Mouse (Mus musculus): Measurements from ENCODE around the gene Sgms1. TPM values are rescaled to one million over a fixed set of nuclear protein-coding genes. Genes with fewer than 3 reads are reported as not detected.
A peak's percentile ranks its signal among the peaks of the same experiment; 100 is the strongest.

Sgms1 gene
- total RNA-seq (2021) = 10 to 100 TPM; 69.3 to 78.5 TPM
- long read RNA-seq, experiment 1, transcript Sgms1-201 (10 exons, 3,665 nt) = major isoform, 10 of 29 reads
- long read RNA-seq, experiment 1, partial matches to known transcripts = 6 of 29 reads
- long read RNA-seq, experiment 1, other reads (novel, unspliced or antisense) = 9 of 29 reads
- long read RNA-seq, experiment 2, transcript Sgms1-212 (6 exons, 3,262 nt) = minor isoform, 12 of 69 reads
- long read RNA-seq, experiment 2, transcript Sgms1-201 (10 exons, 3,665 nt) = major isoform, 23 of 69 reads
- long read RNA-seq, experiment 2, partial matches to known transcripts = 18 of 69 reads
- long read RNA-seq, experiment 2, other reads (novel, unspliced or antisense) = 15 of 69 reads

- DNase-seq (ENCODE audit: low spot score in 2 of 2) = peak; percentile 83 to 88
Measured at GRCm38 (mm10) chr19:32389001-32389871, at the start of gene Sgms1. TSS of gene Sgms1 (minus strand) at chr19:32389714.

- DNase-seq (ENCODE audit: low spot score in 2 of 2) = no peak
Measured at GRCm38 (mm10) chr19:32425856-32426255, 36.3 kb upstream of the Sgms1 start.

DNA sequence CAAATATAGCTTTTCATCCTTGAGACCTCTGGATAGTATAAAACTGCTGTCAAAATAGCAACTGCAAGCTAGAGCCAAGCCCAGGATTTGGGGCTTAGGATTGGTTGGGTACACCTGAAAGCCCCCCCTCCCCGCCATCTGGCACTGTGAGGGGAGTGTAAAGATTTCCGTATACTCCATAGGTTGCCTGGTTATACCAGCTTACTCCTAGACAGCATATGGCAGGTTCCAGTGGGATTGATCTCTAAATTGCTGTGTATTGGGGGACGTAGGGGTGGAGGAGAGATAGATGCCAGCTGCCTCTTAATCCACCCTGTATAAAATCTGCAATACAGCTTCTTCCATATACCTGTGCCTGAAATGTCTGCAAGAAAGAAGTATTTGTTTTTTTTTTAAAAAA is 35.2 kb upstream of the Sgms1 start:
- no peak for DNase-seq (ENCODE audit: low spot score in 2 of 2)

DNA sequence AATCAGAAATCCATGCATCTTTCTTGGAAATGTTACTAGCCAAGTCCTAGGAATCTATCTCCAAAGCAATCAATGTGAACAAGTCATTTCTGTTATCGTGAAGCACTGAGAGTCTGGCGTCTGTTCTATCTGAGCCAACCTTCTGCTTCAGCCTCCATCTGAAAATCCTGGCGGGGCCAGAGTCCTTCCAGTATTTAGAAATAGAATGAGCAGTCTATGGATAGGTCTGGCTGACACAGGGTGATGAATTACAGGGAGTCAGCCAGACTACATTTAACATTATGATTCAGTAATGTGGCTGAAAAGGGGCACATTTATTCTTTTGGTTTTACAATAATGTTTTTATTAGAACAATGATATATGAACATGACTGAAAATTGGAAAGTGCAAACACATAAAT is 29.6 kb upstream of the Sgms1 start:
- DNase-seq (ENCODE audit: low spot score in 2 of 2) = no peak

DNA sequence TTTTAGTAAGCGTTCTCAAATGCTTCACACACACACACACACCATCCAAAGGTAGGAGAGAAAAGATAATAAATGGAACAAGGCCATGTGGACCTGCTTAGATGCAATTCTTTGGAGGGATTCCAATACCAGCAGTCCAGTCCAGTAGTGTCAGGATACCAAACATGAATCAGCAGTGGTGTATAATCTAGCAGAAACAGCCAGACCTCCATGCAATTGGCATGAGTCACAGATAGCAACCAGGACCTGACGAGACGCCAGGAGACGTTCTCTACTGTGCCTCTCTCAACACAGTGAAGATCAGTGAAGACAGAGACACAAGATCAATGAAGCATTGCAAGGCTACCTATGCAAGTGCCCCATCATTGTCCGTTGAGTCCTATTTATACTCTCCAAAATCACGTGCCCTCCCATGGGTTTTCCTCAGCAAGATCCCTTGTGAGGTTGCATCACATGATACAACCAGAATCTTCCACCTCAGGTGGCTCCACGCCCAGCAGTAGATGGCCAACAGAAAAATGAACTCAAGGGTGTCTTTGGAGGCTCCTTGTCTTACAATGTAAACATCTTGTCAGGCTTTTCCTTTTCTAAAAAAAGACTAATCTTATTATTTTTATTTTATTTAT is 27.3 kb upstream of the Sgms1 start:
- DNase-seq (ENCODE audit: low spot score in 2 of 2) = no peak

DNA sequence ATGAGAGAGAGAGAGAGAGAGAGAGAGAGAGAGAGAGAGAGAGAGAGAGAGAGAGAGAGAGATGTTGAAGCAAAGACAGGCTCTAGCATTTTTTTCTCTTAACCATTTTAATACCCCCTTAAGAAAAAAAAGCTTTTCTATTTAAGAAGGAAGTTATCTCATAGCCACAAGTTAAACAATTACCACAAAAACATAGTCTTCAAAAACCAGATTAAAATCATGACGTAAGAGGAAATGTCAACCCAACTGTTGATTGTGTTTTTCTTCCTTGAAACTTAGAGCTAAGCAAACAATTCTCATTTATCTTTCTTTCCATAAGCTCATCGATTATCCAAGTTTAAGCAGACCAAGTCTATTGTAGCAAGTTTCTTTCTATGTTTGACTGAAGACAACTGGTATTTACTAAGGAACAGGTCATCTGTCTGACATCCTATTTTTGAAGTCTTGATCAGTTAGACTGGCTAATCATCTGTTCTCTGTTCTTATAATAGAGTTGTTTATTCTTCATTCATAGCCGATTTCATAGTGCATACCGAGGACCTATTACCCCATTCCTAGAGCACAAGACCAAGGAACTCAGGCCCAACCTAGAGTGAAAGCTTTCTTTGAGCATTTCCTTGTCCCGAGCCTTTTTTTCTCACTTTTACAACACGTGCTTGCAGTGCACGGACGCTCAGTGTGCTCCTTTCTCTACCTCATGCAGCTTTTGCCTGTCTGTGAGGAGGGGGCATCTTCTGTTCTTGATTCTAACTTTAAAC is 20.3 kb upstream of the Sgms1 start:
- DNase-seq (ENCODE audit: low spot score in 2 of 2) = no peak

GRCm38 (mm10) chr19:32406717-32407116 is 17.2 kb upstream of the Sgms1 start:
- DNase-seq (ENCODE audit: low spot score in 2 of 2) = no peak

- no peak for DNase-seq (ENCODE audit: low spot score in 2 of 2)
Measured at GRCm38 (mm10) chr19:32404386-32404785, 14.9 kb upstream of the Sgms1 start.

DNA sequence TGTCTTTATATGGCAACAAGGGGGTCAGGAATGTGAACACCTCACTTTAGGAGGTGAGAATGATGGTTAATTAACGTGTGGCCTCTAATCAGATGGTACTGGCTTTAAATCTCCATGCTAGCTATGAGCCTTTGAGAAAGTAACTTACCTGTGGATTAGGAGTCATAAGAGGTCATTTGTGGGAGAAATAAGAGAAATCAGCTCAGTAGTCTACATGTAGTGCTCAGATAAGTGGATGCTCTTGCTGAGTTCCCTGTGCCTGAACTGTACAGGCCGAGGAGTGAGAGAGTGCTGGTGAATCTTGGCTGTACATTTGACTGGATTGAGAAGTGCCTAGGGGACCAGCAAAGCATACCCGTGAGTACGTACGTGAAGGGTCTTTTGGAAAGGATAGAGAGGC is 14.3 kb upstream of the Sgms1 start:
- DNase-seq (ENCODE audit: low spot score in 2 of 2) = no peak

GRCm38 (mm10) chr19:32398491-32398890 is 9.0 kb upstream of the Sgms1 start:
- DNase-seq (ENCODE audit: low spot score in 2 of 2) = no peak

DNA sequence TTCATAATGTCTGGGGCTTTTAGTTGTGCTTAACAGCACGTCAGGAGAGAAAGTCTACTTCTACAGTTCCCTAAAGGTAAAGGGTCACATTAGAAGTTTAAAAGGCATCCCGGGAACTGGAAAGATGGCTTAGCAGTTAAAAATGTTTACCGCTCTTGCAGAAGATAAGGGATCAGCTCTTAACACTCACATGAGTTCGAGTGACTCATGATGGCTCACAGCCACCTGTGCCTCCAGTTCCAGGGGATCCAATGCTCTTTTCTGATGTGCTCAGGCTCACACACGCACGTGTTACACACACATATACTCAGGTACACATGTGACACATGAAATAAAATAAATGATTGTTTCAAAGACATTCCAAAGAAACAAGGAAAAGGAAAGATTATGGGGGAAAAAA is 6.8 kb upstream of the Sgms1 start:
- DNase-seq (ENCODE audit: low spot score in 2 of 2) = no peak

- DNase-seq (ENCODE audit: low spot score in 2 of 2) = no peak
Measured at GRCm38 (mm10) chr19:32394825-32395224, 5.3 kb upstream of the Sgms1 start.

DNA sequence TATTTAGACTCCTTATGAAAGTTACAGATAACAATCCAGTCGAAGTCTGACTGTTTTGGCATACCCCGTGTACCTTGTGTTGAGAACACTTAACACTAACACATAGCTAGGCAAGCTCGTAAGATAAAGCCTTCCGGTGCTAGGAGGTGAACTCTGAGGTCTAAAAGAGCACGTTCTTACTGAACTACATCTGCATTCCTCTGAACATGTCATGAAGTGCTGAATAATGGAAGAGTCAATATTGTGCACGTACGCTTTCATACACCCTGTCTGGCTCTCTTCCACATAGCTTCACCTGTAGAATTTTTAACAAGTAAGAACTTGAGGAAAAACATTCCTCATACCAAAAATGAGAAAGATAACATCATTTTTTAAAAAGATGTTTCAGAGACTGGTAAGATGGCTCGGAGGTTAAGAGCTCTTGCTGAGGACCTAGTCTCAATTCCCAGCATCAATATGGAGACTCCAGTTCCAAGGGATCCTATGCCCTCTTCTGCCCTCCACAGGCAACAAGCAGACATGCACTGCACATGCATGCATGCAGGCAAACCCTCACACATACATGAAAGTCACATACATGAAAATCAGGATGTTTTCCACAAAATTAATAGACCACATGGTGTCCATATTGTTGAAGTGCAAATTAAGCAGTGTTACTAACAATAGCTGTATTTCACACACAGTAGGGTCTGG is 4.4 kb upstream of the Sgms1 start:
- DNase-seq (ENCODE audit: low spot score in 2 of 2) = no peak

DNA sequence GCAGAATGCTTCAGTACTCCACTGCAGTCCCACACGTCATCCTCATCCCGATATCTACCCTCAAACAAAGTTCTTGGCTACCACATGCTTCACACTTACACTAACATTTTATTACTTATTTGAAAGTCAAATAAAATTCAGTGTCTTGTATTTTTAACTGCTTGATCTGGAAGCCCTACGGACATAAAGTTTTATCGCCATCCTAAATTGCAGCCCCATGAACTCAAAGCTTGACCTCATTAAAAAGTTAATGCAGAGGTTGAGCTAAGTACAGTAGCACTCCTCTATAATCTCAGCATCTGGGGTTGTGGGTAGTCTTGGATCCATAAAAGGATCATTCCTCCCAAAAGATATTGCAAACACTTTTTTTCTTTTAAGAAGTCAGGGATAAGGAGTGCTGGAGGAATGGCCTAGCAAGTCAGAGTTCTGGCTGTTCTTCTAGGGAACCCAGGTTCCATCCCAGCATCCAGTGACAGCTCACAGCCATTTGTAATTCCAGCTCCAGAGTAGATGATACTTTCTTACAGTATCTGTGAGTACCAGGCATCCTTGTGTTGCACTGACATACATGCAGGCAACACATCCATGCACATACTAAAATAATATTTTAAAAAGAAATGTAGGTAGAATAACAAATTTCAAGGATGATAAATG is 3.7 kb upstream of the Sgms1 start:
- no peak for DNase-seq (ENCODE audit: low spot score in 2 of 2)

GRCm38 (mm10) chr19:32391441-32391840 is 1.9 kb upstream of the Sgms1 start:
- DNase-seq (ENCODE audit: low spot score in 2 of 2) = no peak

DNA sequence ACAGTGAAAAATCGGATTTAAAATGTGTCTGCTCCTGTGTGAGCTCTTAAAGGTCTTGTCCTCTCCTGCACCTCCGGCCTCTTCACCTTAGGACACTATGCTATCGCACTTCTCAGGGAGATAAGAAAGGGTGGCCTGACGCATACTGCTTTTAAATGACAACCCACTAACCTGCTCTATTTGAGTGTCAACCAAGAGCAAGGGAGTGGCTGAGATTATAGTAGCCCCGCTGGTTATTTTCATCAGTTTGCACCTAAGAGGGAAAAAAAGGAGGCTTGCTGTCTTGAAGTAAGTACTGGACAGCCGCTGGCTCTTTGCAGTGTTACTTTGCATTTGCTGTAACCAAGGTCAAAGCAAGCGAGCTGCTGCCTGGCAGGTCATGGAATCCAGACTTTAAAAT is 602 bp upstream of the Sgms1 start:
- no peak for DNase-seq (ENCODE audit: low spot score in 2 of 2)

DNA sequence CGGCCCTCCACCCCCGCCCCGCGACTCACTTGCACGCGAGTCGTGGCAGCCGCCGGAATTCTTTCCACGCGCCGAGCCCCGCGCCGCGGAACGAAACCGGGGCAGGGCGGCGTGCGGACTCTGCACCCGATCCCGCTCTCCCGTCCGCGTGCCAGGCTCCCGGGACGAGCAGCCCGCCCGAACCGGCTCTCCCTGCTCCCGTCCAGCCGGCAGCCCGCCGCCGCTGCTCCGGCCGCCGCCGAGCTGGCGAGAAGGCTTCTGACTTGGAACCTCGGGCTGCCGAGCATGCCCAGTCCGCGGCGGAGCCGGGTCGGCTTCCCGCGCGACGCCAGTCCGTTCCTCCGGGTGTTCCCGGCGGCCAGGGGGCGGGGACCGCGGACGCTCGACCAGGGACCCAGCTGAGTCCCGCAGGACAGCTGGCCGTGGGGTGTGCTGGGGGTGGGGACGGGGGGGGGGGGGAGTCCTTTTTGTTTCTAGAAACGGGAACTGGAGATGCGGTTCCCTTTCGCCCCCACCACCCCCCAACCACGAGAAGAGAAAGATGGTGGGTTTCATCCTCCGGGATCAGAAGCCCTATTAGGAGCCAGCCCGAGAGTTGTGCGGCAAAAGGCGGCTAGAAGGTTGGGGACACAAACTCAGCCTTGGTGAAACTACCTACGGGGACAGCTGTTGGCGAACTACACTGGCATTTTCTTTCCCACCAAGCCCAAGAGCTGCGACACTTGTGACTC is 1.2 kb downstream of the Sgms1 start:
- DNase-seq (ENCODE audit: low spot score in 2 of 2) = peak; percentile 92 to 93

DNA sequence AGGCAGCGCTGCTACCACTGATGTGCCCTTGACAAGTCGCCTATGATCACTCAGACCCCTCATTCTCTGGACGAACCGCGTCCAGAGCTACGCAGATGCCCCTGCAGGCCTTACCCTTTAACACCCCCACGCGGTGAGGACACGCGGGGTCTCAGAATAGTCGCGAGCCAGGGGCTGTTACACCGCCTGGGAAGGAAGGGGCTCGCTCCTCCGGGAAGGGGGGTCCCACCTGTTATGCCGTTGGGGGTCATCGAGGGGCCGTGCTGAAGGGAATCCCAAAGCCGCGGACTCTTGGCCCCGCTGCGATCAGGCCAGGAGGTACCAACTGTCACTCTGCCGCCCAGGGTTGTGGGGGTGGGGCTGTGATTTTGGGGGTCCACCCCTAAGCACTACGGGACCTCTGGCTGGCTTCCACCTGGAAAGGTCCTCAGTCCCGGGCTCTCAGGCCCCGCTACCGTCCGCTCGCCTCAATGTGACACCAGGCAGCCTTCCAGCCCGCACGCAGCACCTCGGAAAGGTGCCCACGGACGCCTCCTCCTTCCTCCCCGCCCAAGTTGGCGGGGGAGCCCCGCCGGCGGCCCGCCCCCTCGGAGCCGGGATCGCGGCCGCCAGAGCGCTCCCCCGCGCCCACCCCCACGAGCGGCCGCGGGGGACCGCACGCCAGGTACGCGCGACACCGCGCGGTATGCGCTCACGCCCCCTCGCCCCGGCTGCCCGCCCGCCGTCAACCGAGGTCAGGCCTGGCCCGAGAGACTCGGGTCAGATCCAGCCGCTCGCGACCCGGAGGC is 1.9 kb downstream of the Sgms1 start:
- peak in 1 of 2 experiments; percentile 41 for DNase-seq (ENCODE audit: low spot score in 2 of 2)

Measured in adrenal gland, postnatal 4 days (tissue).